Mouse (Mus musculus): ENCODE measurements at regions not wholly inside any gene's neighbourhood (a gene's known extent, or its start where the extent isn't known, plus 50 kb on each side); places are given as distances from the start of the nearest gene placed in this dataset.

GRCm38 (mm10) chr3:34761162-34761769 lies 111.1 kb downstream of the Sox2 start:
- no peak for TF ChIP-seq POLR2A (IDR thresholded peaks at IDR 0.05; ENCODE audit: extremely low read depth, insufficient read depth, low read length)
- TF ChIP-seq CTCF (IDR thresholded peaks at IDR 0.05; ENCODE audit: low read depth, low read length): no peak
